Mouse (Mus musculus): ENCODE results near the gene Slc39a3. TPM values are rescaled to one million over a fixed set of nuclear protein-coding genes. Genes with fewer than 3 reads are reported as not detected.

Gene Slc39a3
- polyA plus RNA-seq, 1 experiment from 2014 or later = 26.7 TPM

DNA sequence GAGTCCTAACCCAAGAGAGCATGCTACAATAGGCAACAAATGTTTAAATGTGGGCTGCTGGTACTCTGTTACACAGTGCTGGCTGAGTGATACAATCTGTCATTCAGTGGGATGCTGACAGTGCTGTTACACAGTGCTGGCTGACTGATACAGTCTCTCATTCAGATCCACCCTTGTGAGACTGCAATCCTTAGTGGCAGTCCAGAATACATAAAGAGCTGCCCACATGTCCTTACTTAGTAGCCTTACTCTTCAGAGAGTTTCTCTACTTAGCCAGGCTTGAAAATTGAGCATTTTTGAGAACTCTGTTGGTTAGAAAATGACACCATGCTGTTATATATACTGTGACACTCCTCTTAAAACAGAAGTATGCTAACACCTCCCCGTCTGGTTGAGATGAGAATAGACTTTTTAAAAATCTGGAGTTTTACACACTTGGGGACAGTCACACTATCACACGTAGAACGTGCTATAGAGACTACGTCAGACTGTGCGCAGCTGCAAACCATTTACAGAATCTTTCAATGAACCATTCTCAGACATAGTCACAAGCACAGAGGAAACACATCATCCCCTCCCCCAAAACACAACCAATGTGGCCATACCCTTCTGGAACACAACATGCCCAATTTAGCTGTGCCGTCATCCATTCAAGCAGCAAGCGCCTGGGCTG, 31.1 kb downstream of the Slc39a3 start:
- H3K4me3 ChIP-seq (ENCODE audit: low read depth, low read length) = no peak overlapping the region
- H3K9me3 ChIP-seq (ENCODE audit: control insufficient read depth, low read length) = no peaks in the 10 kb centered on the region
- no peak overlapping the region for H3K27ac ChIP-seq (ENCODE audit: low read depth, low read length)
- WGBS = 93% methylated on average over 7 of the region's 7 CpGs
- H3K36me3 ChIP-seq (ENCODE audit: control insufficient read depth, insufficient read depth, low read length) = no peaks in the 10 kb centered on the region
- H3K9ac ChIP-seq (replicated peaks; ENCODE audit: low read depth, low read length) = no peak overlapping the region
- no peak overlapping the region for H3K4me2 ChIP-seq (ENCODE audit: low read depth, low read length)
- ATAC-seq (ENCODE audit: low read depth) = no peak
- H3K27me3 ChIP-seq (ENCODE audit: control insufficient read depth, insufficient read depth, low read length) = no peaks in the 10 kb centered on the region
- H3K4me1 ChIP-seq (ENCODE audit: control insufficient read depth, insufficient read depth, low read length) = no peaks in the 10 kb centered on the region

DNA sequence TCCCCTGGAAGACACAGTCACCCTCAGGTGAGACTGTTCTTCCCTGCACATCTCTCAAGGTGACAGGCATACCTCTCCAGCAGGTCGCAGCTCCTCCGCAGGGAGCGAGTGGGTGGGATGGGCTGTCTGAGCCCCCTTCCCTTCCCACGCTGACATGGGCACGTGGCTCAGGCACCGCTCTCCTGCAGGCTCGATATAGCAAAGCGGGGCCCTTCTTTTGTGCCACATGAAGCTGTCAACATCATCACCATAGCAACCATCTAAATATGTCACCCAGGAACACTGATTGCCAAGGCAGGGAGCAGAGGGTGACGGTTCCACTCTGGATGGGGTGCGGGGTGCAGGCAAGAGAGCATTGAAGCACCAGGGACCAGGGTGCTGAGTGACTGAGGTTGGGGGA, 36.1 kb downstream of the Slc39a3 start:
- no peaks in the 10 kb centered on the region for H3K9me3 ChIP-seq (ENCODE audit: control insufficient read depth, low read length)
- H3K4me1 ChIP-seq (ENCODE audit: control insufficient read depth, insufficient read depth, low read length) = no peaks in the 10 kb centered on the region
- no peaks in the 10 kb centered on the region for H3K36me3 ChIP-seq (ENCODE audit: control insufficient read depth, insufficient read depth, low read length)
- H3K9ac ChIP-seq (replicated peaks; ENCODE audit: low read depth, low read length) = no peak overlapping the region
- ATAC-seq (ENCODE audit: low read depth) = no peak; the same call in 1 of the 2 replicates
- no peak overlapping the region for H3K27ac ChIP-seq (ENCODE audit: low read depth, low read length)
- no peak overlapping the region for H3K4me2 ChIP-seq (ENCODE audit: low read depth, low read length)
- 44% methylated on average over 10 of the region's 10 CpGs for whole genome bisulfite sequencing
- no peak overlapping the region for H3K4me3 ChIP-seq (ENCODE audit: low read depth, low read length)
- no peaks in the 10 kb centered on the region for H3K27me3 ChIP-seq (ENCODE audit: control insufficient read depth, insufficient read depth, low read length)

DNA sequence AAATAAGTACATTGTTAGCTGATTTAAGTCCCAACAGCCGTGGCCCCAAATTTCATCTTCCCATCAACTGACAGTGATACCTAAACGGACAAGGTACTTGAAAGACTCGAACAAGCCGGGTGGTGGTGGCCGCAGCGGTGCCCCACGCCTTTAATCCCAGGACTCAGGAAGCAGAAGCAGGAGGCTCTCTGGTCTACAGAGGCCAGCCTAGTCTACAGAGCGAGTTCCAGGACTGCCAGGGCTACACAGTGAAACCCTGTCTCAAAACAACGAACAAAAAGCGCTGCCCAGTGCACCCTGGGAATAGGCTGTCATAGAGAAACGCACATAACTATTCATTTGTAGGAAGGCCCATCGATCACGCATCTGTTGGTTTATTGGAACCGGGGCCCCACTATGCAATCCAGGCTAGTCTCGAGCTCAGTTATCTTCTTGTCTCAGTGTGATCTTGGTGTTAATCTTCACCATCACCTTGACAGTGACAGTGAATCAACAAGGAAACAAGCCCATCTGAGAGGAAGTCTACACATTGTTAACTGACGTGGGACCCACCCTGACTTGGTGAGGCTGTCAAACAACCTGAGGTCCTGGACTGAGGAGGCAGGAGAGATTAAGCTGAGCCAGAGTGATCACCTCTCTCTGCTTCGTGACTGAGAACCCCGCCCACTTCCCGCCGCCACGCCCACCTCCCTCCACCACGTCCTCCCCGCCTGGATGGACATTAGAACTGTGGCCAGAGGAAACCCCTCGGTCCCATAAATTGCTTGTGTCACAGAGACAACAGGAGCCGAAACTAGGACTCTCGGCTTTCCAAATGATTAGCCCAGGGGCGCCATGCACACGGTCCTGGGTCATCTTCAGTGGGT, 36.8 kb downstream of the Slc39a3 start:
- Histone ChIP-seq H3K4me1 (ENCODE audit: control insufficient read depth, insufficient read depth, low read length) (no peaks in the 10 kb centered on the region), H3K27ac (ENCODE audit: low read depth, low read length) (no peak overlapping the region), H3K9ac (replicated peaks; ENCODE audit: low read depth, low read length) (no peak overlapping the region), H3K4me3 (ENCODE audit: low read depth, low read length) (no peak overlapping the region), H3K4me2 (ENCODE audit: low read depth, low read length) (peak overlapping the region; percentile 23; the same call in 1 of the 2 replicates), H3K9me3 (ENCODE audit: control insufficient read depth, low read length) (no peaks in the 10 kb centered on the region), H3K27me3 (ENCODE audit: control insufficient read depth, insufficient read depth, low read length) (no peaks in the 10 kb centered on the region), H3K36me3 (ENCODE audit: control insufficient read depth, insufficient read depth, low read length) (no peaks in the 10 kb centered on the region)
- WGBS = 40% methylated on average over 28 of the region's 28 CpGs
- ATAC-seq (ENCODE audit: low read depth) = no peak

DNA sequence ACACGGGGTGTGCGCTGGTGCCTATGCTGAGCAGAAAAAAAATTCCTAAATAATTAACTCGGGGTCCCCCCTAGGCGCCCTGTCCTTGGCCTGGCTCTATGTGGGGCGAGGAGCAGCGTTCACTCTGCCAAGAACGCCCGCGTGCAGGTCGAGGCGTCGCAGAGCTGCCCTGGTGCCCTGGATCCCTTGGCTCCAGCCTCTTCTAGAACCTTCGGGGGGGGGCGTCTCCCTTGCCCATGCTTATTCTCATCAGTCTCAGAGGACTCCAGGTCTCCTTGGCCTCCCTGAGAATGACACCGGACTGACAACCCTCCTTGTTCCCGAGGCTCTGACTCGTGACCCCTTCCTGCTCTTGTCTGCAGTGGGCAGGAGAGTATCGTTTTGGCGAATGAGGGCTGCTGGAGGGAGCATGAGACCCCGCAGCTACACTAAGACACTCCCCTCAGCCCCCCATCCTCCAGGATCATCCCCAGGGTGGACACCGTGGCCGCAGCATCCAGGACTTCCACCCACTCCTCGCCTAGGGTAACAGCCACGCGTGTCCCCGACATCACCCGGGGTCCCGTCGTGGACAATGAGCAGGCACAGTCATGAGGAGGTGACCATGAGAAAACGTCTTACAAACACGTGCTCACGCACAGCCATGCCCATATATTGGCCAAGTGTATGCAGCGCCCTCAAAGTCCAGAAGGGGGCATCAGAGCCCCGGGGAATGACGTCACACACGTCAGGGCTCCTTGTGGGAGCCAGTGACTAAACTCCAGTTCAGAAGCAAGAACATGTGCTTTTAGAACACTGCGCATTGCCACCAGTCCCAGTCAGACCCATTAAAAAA, 37.6 kb downstream of the Slc39a3 start:
- ATAC-seq (ENCODE audit: low read depth) = peak; percentile 64
- H3K27me3 ChIP-seq (ENCODE audit: control insufficient read depth, insufficient read depth, low read length) = no peaks in the 10 kb centered on the region
- H3K4me3 ChIP-seq (ENCODE audit: low read depth, low read length) = no peak overlapping the region
- H3K36me3 ChIP-seq (ENCODE audit: control insufficient read depth, insufficient read depth, low read length) = no peaks in the 10 kb centered on the region
- no peak overlapping the region for H3K9ac ChIP-seq (replicated peaks; ENCODE audit: low read depth, low read length)
- no peaks in the 10 kb centered on the region for H3K9me3 ChIP-seq (ENCODE audit: control insufficient read depth, low read length)
- peak overlapping the region; percentile 23 for H3K4me2 ChIP-seq (ENCODE audit: low read depth, low read length)
- no peaks in the 10 kb centered on the region for H3K4me1 ChIP-seq (ENCODE audit: control insufficient read depth, insufficient read depth, low read length)
- H3K27ac ChIP-seq (ENCODE audit: low read depth, low read length) = no peak overlapping the region
- WGBS = 31% methylated on average over 37 of the region's 37 CpGs

DNA sequence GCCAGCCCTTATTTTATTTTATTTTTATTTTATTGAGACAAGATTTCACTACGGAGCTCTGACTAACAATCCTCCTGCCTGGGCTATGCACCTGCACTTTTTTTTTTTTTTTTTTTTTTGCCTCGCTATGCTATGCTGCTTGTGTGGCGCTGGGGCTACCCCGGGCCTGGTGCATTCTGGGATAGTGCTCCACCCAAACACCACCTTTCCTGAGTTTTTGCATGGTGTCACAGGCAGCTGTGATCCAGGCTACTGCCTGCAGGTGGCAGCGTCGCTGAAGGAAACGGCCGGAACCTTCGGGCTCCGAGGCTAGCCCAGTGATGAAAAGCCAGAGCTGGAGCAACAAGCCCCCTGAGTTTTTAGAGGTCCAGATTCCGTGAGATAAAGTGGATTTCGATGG, 38.4 kb downstream of the Slc39a3 start:
- Histone ChIP-seq H3K36me3 (ENCODE audit: control insufficient read depth, insufficient read depth, low read length) (no peaks in the 10 kb centered on the region), H3K27me3 (ENCODE audit: control insufficient read depth, insufficient read depth, low read length) (no peaks in the 10 kb centered on the region), H3K4me1 (ENCODE audit: control insufficient read depth, insufficient read depth, low read length) (no peaks in the 10 kb centered on the region), H3K9ac (replicated peaks; ENCODE audit: low read depth, low read length) (no peak overlapping the region), H3K27ac (ENCODE audit: low read depth, low read length) (no peak overlapping the region), H3K4me3 (ENCODE audit: low read depth, low read length) (no peak overlapping the region), H3K4me2 (ENCODE audit: low read depth, low read length) (no peak overlapping the region), H3K9me3 (ENCODE audit: control insufficient read depth, low read length) (no peaks in the 10 kb centered on the region)
- 17% methylated on average over 12 of the region's 12 CpGs for WGBS
- peak; percentile 30; the same call in 1 of the 2 replicates for ATAC-seq (ENCODE audit: low read depth)

DNA sequence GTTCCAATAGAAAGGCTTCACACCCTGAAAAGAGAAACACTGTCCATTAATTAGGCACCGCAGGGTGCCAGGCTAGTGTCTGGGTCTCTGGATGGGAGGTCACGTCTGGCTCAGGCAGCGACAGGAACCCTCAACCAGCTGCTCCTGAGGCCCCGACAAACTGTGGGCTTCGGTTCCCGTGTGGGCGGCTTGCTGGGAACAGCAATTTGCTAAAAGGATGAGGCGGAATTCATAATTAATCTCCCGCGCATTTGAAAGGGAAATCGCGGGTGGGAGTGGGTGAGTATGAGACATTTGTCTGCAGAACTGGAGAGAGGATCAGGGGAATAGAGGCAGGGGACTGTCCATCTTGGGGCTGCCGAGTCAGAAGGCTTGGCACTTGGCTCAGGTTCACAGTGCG, 39.2 kb downstream of the Slc39a3 start:
- H3K36me3 ChIP-seq (ENCODE audit: control insufficient read depth, insufficient read depth, low read length) = no peaks in the 10 kb centered on the region
- ATAC-seq (ENCODE audit: low read depth) = no peak
- H3K9me3 ChIP-seq (ENCODE audit: control insufficient read depth, low read length) = no peaks in the 10 kb centered on the region
- no peak overlapping the region; the same call in 1 of the 2 replicates for H3K9ac ChIP-seq (replicated peaks; ENCODE audit: low read depth, low read length)
- H3K4me3 ChIP-seq (ENCODE audit: low read depth, low read length) = no peak overlapping the region
- no peaks in the 10 kb centered on the region for H3K4me1 ChIP-seq (ENCODE audit: control insufficient read depth, insufficient read depth, low read length)
- no peak overlapping the region for H3K27ac ChIP-seq (ENCODE audit: low read depth, low read length)
- no peak overlapping the region for H3K4me2 ChIP-seq (ENCODE audit: low read depth, low read length)
- 28% methylated on average over 14 of the region's 14 CpGs for WGBS
- H3K27me3 ChIP-seq (ENCODE audit: control insufficient read depth, insufficient read depth, low read length) = no peaks in the 10 kb centered on the region

DNA sequence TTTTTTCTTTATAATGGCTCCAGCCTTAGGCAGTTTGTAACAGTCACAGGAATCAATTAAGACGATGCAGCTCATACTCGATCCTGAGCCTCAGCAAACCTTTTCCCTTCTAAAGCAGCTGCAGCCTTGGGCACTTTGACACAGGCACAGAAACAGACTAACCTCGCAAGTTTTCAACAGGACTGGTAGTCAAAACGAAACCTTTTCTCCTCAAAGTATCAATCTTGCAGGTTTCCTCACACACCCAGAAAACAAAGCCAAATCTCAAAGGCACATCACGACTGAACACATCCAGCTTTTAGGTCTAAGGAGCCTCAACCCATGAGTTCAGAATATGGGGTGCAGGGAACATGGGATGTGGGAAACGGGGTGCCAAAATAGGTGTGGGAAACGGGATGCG, 39.9 kb downstream of the Slc39a3 start:
- Histone ChIP-seq H3K9ac (replicated peaks; ENCODE audit: low read depth, low read length) (no peak overlapping the region), H3K27ac (ENCODE audit: low read depth, low read length) (no peak overlapping the region), H3K36me3 (ENCODE audit: control insufficient read depth, insufficient read depth, low read length) (no peaks in the 10 kb centered on the region), H3K9me3 (ENCODE audit: control insufficient read depth, low read length) (no peaks in the 10 kb centered on the region), H3K4me1 (ENCODE audit: control insufficient read depth, insufficient read depth, low read length) (no peaks in the 10 kb centered on the region), H3K4me2 (ENCODE audit: low read depth, low read length) (no peak overlapping the region), H3K4me3 (ENCODE audit: low read depth, low read length) (no peak overlapping the region), H3K27me3 (ENCODE audit: control insufficient read depth, insufficient read depth, low read length) (no peaks in the 10 kb centered on the region)
- no peak for ATAC-seq (ENCODE audit: low read depth)
- 85% methylated on average over 8 of the region's 8 CpGs for WGBS

DNA sequence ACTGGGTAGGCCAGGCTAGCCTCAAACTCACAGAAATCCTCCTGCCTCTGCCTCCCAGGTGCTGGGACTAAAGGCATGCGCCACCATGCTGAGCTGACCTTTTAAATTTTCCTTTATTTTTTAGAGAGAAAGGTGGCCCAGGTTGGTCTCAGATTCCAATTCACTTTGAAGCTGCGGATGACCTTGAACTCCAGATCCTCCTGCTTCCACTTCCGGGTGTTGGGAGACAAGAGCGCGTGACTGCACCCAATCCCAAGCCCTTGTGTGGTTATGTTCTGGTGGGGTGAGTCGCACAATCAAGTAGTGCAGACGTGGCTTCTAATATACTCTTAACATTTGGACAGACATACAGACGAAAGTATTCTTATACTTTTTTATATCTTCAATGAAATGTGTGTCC, 40.7 kb downstream of the Slc39a3 start:
- Histone ChIP-seq H3K4me3 (ENCODE audit: low read depth, low read length) (no peak overlapping the region), H3K27me3 (ENCODE audit: control insufficient read depth, insufficient read depth, low read length) (no peaks in the 10 kb centered on the region), H3K4me2 (ENCODE audit: low read depth, low read length) (no peak overlapping the region), H3K36me3 (ENCODE audit: control insufficient read depth, insufficient read depth, low read length) (no peaks in the 10 kb centered on the region), H3K27ac (ENCODE audit: low read depth, low read length) (no peak overlapping the region), H3K9me3 (ENCODE audit: control insufficient read depth, low read length) (no peaks in the 10 kb centered on the region), H3K4me1 (ENCODE audit: control insufficient read depth, insufficient read depth, low read length) (no peaks in the 10 kb centered on the region), H3K9ac (replicated peaks; ENCODE audit: low read depth, low read length) (no peak overlapping the region)
- WGBS = 94% methylated on average over 8 of the region's 8 CpGs
- no peak for ATAC-seq (ENCODE audit: low read depth)
